Comparison of ENCODE assay signal across 22 mouse cellular contexts in the genomic region with DNA sequence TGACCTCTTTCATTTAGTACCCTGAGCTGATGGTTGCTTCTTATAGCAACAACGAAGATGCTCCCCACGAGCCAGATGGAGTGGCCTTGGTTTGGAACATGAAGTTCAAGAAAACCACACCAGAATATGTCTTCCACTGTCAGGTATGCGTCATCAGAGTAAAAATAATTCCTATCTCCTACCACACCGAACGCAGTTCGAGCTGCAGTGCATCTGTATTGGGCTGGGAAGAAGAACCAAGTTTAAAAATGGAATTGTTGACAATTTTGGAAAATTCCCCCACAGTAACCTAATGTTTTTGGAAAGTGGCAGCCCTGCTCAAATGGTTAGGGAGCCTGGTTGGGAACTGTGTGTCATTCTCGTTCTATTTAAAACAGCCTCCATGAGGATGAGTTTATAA.
DNase-seq lines count a peak whose midpoint lies in the region; ATAC-seq lines count a peak whose summit lies in the region.
"Had no signal": no experiment of that assay in that cellular context is flagged by ENCODE, and none has a peak within 500 bp of the region (broad histone marks: within the 10 kb centered on the region; RNA-seq: fewer than 3 reads in every experiment).

No protein-coding gene starts in this region.

- DNase-seq in frontal cortex, postnatal 10 days (ENCODE audit: low spot score in 2 of 2) = no peak
- peak; percentile 10 to 11 for DNase-seq in left cerebral cortex, adult 18-20 months (ENCODE audit: low spot score in 2 of 2)
- DNase-seq in left cerebral cortex, adult 11 months (ENCODE audit: low spot score) = no peak
- DNase-seq in brain, adult 2 months (ENCODE audit: low read depth, low spot score) = peak; percentile 71
- no peak for DNase-seq in gastrocnemius, postnatal 10 days
- DNase-seq: adrenal gland, adult 8-10 months; adrenal gland, postnatal 14 days; adrenal gland, postnatal 36 days; B cell, adult 2 months; cerebellum, adult 11 months; cerebellum, adult 18-20 months; cerebellum, adult 8-10 months; cerebellum, adult 9-11 months; cerebellum, postnatal 14 days; cerebellum, postnatal 36 days; embryo, embryonic 11 days had no signal

- ATAC-seq in frontal cortex, adult (ENCODE audit: low TSS enrichment) = peak; percentile 92
- ATAC-seq: activated CD4-positive, CD25-positive, alpha-beta regulatory T cell, adult 4 months; CD4-positive, CD25-positive, alpha-beta regulatory T cell, adult 4 months; forebrain, embryonic 14.5 days; forebrain, embryonic 16.5 days; Patski had no signal

Comparison
In these comparisons a context has a peak if more than half of its experiments do, and no peak if none do; other contexts are left out.
1. DNase-seq: peak in left cerebral cortex, adult 18-20 months (2 of 2) and brain, adult 2 months (single experiment); none in frontal cortex, postnatal 10 days (0 of 2), left cerebral cortex, adult 11 months (single experiment) and gastrocnemius, postnatal 10 days (single experiment).